Mouse (Mus musculus): ENCODE data around the gene Wasf2. TPM values are rescaled to one million over a fixed set of nuclear protein-coding genes. Genes with fewer than 3 reads are reported as not detected.
A peak's percentile ranks its signal among the peaks of the same experiment; 100 is the strongest.

Gene Wasf2
- polyA plus RNA-seq, 1 experiment from 2014 or later = 23.1 TPM

- no peak overlapping the region for H3K9ac ChIP-seq (replicated peaks; ENCODE audit: low read length)
- H3K4me2 ChIP-seq (ENCODE audit: low read length) = no peak overlapping the region
- ATAC-seq (ENCODE audit: low FRiP score, low TSS enrichment) = no peak
- H3K9me3 ChIP-seq (ENCODE audit: control insufficient read depth, low read length) = no peaks in the 10 kb centered on the region
- no peaks in the 10 kb centered on the region for H3K27me3 ChIP-seq (ENCODE audit: control insufficient read depth, insufficient read depth, low read length)
- no peak for DNase-seq
- no peak overlapping the region for H3K27ac ChIP-seq (replicated peaks; ENCODE audit: low read depth, low read length)
- 91% methylated on average over 3 of the region's 3 CpGs for WGBS
- H3K4me3 ChIP-seq (replicated peaks; ENCODE audit: low read depth, low read length) = no peak overlapping the region
- H3K36me3 ChIP-seq (ENCODE audit: control insufficient read depth, insufficient read depth, low read length) = no peaks in the 10 kb centered on the region
- H3K4me1 ChIP-seq (ENCODE audit: control insufficient read depth, insufficient read depth, low read length) = peaks cover 46% of the 10 kb centered on the region
Measured at GRCm38 (mm10) chr4:133202254-133202653, 71.9 kb downstream of the Wasf2 start.

- no peaks in the 10 kb centered on the region for H3K9me3 ChIP-seq (ENCODE audit: control insufficient read depth, low read length)
- ATAC-seq (ENCODE audit: low FRiP score, low TSS enrichment) = no peak
- H3K27ac ChIP-seq (replicated peaks; ENCODE audit: low read depth, low read length) = no peak overlapping the region
- no peak overlapping the region; the same call in 1 of the 2 replicates for H3K9ac ChIP-seq (replicated peaks; ENCODE audit: low read length)
- peaks cover 33% of the 10 kb centered on the region for H3K4me1 ChIP-seq (ENCODE audit: control insufficient read depth, insufficient read depth, low read length)
- no peaks in the 10 kb centered on the region for H3K36me3 ChIP-seq (ENCODE audit: control insufficient read depth, insufficient read depth, low read length)
- DNase-seq = no peak
- no peak overlapping the region for H3K4me2 ChIP-seq (ENCODE audit: low read length)
- H3K4me3 ChIP-seq (replicated peaks; ENCODE audit: low read depth, low read length) = no peak overlapping the region
- H3K27me3 ChIP-seq (ENCODE audit: control insufficient read depth, insufficient read depth, low read length) = no peaks in the 10 kb centered on the region
- WGBS = 57% methylated on average over 3 of the region's 3 CpGs
Measured at GRCm38 (mm10) chr4:133203591-133203990, 73.3 kb downstream of the Wasf2 start.

GRCm38 (mm10) chr4:133204379-133204778, 74.1 kb downstream of the Wasf2 start:
- H3K4me2 ChIP-seq (ENCODE audit: low read length) = no peak overlapping the region
- H3K27me3 ChIP-seq (ENCODE audit: control insufficient read depth, insufficient read depth, low read length) = no peaks in the 10 kb centered on the region
- 44% methylated on average over 7 of the region's 7 CpGs for WGBS
- peak overlapping the region; percentile 61 for H3K27ac ChIP-seq (replicated peaks; ENCODE audit: low read depth, low read length)
- H3K9me3 ChIP-seq (ENCODE audit: control insufficient read depth, low read length) = no peaks in the 10 kb centered on the region
- H3K4me3 ChIP-seq (replicated peaks; ENCODE audit: low read depth, low read length) = no peak overlapping the region
- H3K4me1 ChIP-seq (ENCODE audit: control insufficient read depth, insufficient read depth, low read length) = peaks cover 27% of the 10 kb centered on the region; the same call in 1 of the 2 replicates
- H3K36me3 ChIP-seq (ENCODE audit: control insufficient read depth, insufficient read depth, low read length) = no peaks in the 10 kb centered on the region
- ATAC-seq (ENCODE audit: low FRiP score, low TSS enrichment) = no peak
- DNase-seq = peak; percentile 47
- H3K9ac ChIP-seq (replicated peaks; ENCODE audit: low read length) = no peak overlapping the region

GRCm38 (mm10) chr4:133209366-133209765, 79.1 kb downstream of the Wasf2 start:
- Histone ChIP-seq H3K4me1 (ENCODE audit: control insufficient read depth, insufficient read depth, low read length) (peaks cover 24% of the 10 kb centered on the region), H3K4me2 (ENCODE audit: low read length) (no peak overlapping the region), H3K4me3 (replicated peaks; ENCODE audit: low read depth, low read length) (no peak overlapping the region), H3K36me3 (ENCODE audit: control insufficient read depth, insufficient read depth, low read length) (no peaks in the 10 kb centered on the region), H3K27ac (replicated peaks; ENCODE audit: low read depth, low read length) (no peak overlapping the region), H3K9ac (replicated peaks; ENCODE audit: low read length) (no peak overlapping the region), H3K27me3 (ENCODE audit: control insufficient read depth, insufficient read depth, low read length) (peaks cover 24% of the 10 kb centered on the region), H3K9me3 (ENCODE audit: control insufficient read depth, low read length) (no peaks in the 10 kb centered on the region)
- WGBS = 5% methylated on average over 11 of the region's 11 CpGs
- DNase-seq = peak; percentile 88
- no peak for ATAC-seq (ENCODE audit: low FRiP score, low TSS enrichment)

GRCm38 (mm10) chr4:133210023-133210787, 79.9 kb downstream of the Wasf2 start:
- H3K4me1 ChIP-seq (ENCODE audit: control insufficient read depth, insufficient read depth, low read length) = peaks cover 18% of the 10 kb centered on the region; the same call in 1 of the 2 replicates
- no peak overlapping the region for H3K4me3 ChIP-seq (replicated peaks; ENCODE audit: low read depth, low read length)
- peaks cover 24% of the 10 kb centered on the region for H3K27me3 ChIP-seq (ENCODE audit: control insufficient read depth, insufficient read depth, low read length)
- ATAC-seq (ENCODE audit: low FRiP score, low TSS enrichment) (no peak), DNase-seq (no peak)
- no peaks in the 10 kb centered on the region for H3K36me3 ChIP-seq (ENCODE audit: control insufficient read depth, insufficient read depth, low read length)
- 92% methylated on average over 24 of the region's 24 CpGs for WGBS
- no peaks in the 10 kb centered on the region for H3K9me3 ChIP-seq (ENCODE audit: control insufficient read depth, low read length)
- H3K4me2 ChIP-seq (ENCODE audit: low read length) = no peak overlapping the region
- no peak overlapping the region for H3K9ac ChIP-seq (replicated peaks; ENCODE audit: low read length)
- H3K27ac ChIP-seq (replicated peaks; ENCODE audit: low read depth, low read length) = no peak overlapping the region

- WGBS = 94% methylated on average over 19 of the region's 19 CpGs
- peaks cover 18% of the 10 kb centered on the region; the same call in 1 of the 2 replicates for H3K4me1 ChIP-seq (ENCODE audit: control insufficient read depth, insufficient read depth, low read length)
- no peaks in the 10 kb centered on the region for H3K36me3 ChIP-seq (ENCODE audit: control insufficient read depth, insufficient read depth, low read length)
- ATAC-seq (ENCODE audit: low FRiP score, low TSS enrichment) (no peak), DNase-seq (no peak)
- H3K4me2 ChIP-seq (ENCODE audit: low read length) = no peak overlapping the region
- H3K9me3 ChIP-seq (ENCODE audit: control insufficient read depth, low read length) = no peaks in the 10 kb centered on the region
- no peak overlapping the region for H3K4me3 ChIP-seq (replicated peaks; ENCODE audit: low read depth, low read length)
- peaks cover 24% of the 10 kb centered on the region for H3K27me3 ChIP-seq (ENCODE audit: control insufficient read depth, insufficient read depth, low read length)
- no peak overlapping the region for H3K27ac ChIP-seq (replicated peaks; ENCODE audit: low read depth, low read length)
- no peak overlapping the region for H3K9ac ChIP-seq (replicated peaks; ENCODE audit: low read length)
Measured at GRCm38 (mm10) chr4:133210788-133211390, 80.6 kb downstream of the Wasf2 start.

- Histone ChIP-seq H3K9me3 (ENCODE audit: control insufficient read depth, low read length) (no peaks in the 10 kb centered on the region), H3K27me3 (ENCODE audit: control insufficient read depth, insufficient read depth, low read length) (peaks cover 24% of the 10 kb centered on the region), H3K27ac (replicated peaks; ENCODE audit: low read depth, low read length) (no peak within 1 kb of the TSS), H3K4me3 (replicated peaks; ENCODE audit: low read depth, low read length) (peak within 1 kb of the TSS; percentile 64), H3K9ac (replicated peaks; ENCODE audit: low read length) (peak within 1 kb of the TSS; percentile 57), H3K36me3 (ENCODE audit: control insufficient read depth, insufficient read depth, low read length) (no peaks in the 10 kb centered on the region), H3K4me2 (ENCODE audit: low read length) (peak within 1 kb of the TSS; percentile 97), H3K4me1 (ENCODE audit: control insufficient read depth, insufficient read depth, low read length) (peaks cover 18% of the 10 kb centered on the region; the same call in 1 of the 2 replicates)
- DNase-seq = no peak
- ATAC-seq (ENCODE audit: low FRiP score, low TSS enrichment) = peak; percentile 62
- WGBS = 2% methylated on average over 52 of the region's 52 CpGs
Measured at GRCm38 (mm10) chr4:133211751-133212561, 81.7 kb downstream of the Wasf2 start, which contains the start of the genes Cd164l2 and Gpr3. Gene Cd164l2, plus strand, starts transcription at chr4:133212131. Gene Gpr3, minus strand, starts transcription at chr4:133212536.

GRCm38 (mm10) chr4:133212562-133213267, 82.4 kb downstream of the Wasf2 start:
- no peaks in the 10 kb centered on the region for H3K9me3 ChIP-seq (ENCODE audit: control insufficient read depth, low read length)
- ATAC-seq (ENCODE audit: low FRiP score, low TSS enrichment) = peak; percentile 88
- H3K4me1 ChIP-seq (ENCODE audit: control insufficient read depth, insufficient read depth, low read length) = peaks cover 18% of the 10 kb centered on the region; the same call in 1 of the 2 replicates
- H3K27me3 ChIP-seq (ENCODE audit: control insufficient read depth, insufficient read depth, low read length) = peaks cover 24% of the 10 kb centered on the region
- peak overlapping the region; percentile 97 for H3K4me2 ChIP-seq (ENCODE audit: low read length)
- DNase-seq = peak; percentile 92
- no peak overlapping the region for H3K27ac ChIP-seq (replicated peaks; ENCODE audit: low read depth, low read length)
- H3K9ac ChIP-seq (replicated peaks; ENCODE audit: low read length) = peak overlapping the region; percentile 57
- 1% methylated on average over 44 of the region's 44 CpGs for WGBS
- no peaks in the 10 kb centered on the region for H3K36me3 ChIP-seq (ENCODE audit: control insufficient read depth, insufficient read depth, low read length)
- peak overlapping the region; percentile 64 for H3K4me3 ChIP-seq (replicated peaks; ENCODE audit: low read depth, low read length)
